Mouse (Mus musculus): ENCODE results near the gene Noc3l.

DNA sequence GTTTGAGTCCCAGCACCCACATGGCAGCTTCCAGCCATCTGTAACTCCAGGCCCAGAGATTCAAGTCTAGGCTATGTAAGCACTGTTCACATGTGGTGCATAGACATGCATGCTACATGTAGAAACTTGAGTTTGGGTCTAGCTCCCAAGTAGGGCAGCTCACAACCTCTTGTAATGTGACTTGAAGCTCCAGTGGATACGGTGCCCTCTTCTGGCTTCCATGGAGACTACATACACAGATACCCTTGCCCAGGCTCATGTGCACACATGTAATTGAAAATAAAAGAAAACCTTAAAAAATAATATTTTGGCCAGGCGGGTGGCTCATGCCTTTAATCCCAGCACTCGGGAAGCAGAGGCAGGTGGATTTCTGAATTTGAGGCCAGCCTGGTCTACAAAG, 39.2 kb upstream of the Noc3l start:
- no peak for TF ChIP-seq CTCF (IDR thresholded peaks at IDR 0.05; ENCODE audit: low read depth, low read length)
- TF ChIP-seq GATA1 (IDR thresholded peaks at IDR 0.05; ENCODE audit: borderline replicate concordance, low read length): no peak
- no peak for TF ChIP-seq POLR2AphosphoS5 (IDR thresholded peaks at IDR 0.05; ENCODE audit: insufficient replicate concordance, low read depth, low read length)

Data from G1E (cell line).